Mouse (Mus musculus) CH12.LX (cell line): ENCODE data around the gene Fbxo41. TPM values are rescaled to one million over a fixed set of nuclear protein-coding genes. Genes with fewer than 3 reads are reported as not detected.

Experiments used
- DNase-seq: peaks from one replicate; pipeline ENCODE4 v3.0.0-alpha.2; 2013; ENCODE audit errors: extremely low read depth
- H3K27ac ChIP-seq: 2 replicates; pipeline ENCODE4 v1.5.1; 2012; ENCODE audit warnings: low read depth, mild to moderate bottlenecking, control low read depth, moderate library complexity; ENCODE audit not compliant: insufficient read depth
- H3K27me3 ChIP-seq: replicated peaks from 2 replicates; pipeline ENCODE3; 2012; ENCODE audit warnings: inconsistent platforms
- H3K36me3 ChIP-seq, 2 experiments: replicated peaks in 1 of 2; 2 replicates each; pipeline versions ENCODE3 to v1.6.1; 2012; ENCODE audit warnings: inconsistent platforms in 1 of 2, low read length in 1 of 2, mild to moderate bottlenecking in 1 of 2, mixed read lengths in 1 of 2, moderate library complexity in 1 of 2; ENCODE audit not compliant: control insufficient read depth in 1 of 2, insufficient read depth in 1 of 2
- H3K4me1 ChIP-seq, 2 experiments: 2 replicates each; pipeline ENCODE4 v1.6.1; 2012; ENCODE audit warnings: inconsistent platforms in 1 of 2, moderate library complexity in 1 of 2; ENCODE audit not compliant: insufficient read depth in 2 of 2, control insufficient read depth in 1 of 2
- H3K4me2 ChIP-seq: 2 replicates; pipeline ENCODE4 v1.6.1; 2012; ENCODE audit warnings: low read depth, mild to moderate bottlenecking, control low read depth; ENCODE audit not compliant: poor library complexity, insufficient read depth, severe bottlenecking
- H3K4me3 ChIP-seq, 3 experiments: fragments of 150-350 bp in 1 of 3; sonication (generic) in 1 of 3; replicated peaks in 1 of 3; 2 replicates each; pipeline versions ENCODE3 to v1.5.1; 2011 to 2012; ENCODE audit warnings: low read depth in 2 of 3, low read length in 2 of 3, mild to moderate bottlenecking in 2 of 3, moderate library complexity in 2 of 3, control low read depth in 1 of 3, improper control_type of control experiment in 1 of 3, inconsistent platforms in 1 of 3, mixed read lengths in 1 of 3; ENCODE audit not compliant: poor library complexity in 1 of 3
- H3K79me2 ChIP-seq: replicated peaks from 2 replicates; pipeline ENCODE4 v1.6.1; 2012; ENCODE audit warnings: mild to moderate bottlenecking, moderate library complexity; ENCODE audit not compliant: control insufficient read depth, poor library complexity, insufficient read depth, severe bottlenecking; ENCODE audit errors: extremely low read depth
- H3K9ac ChIP-seq: 2 replicates; pipeline ENCODE4 v1.6.1; 2012; ENCODE audit warnings: low read depth, mild to moderate bottlenecking, control low read depth, moderate library complexity; ENCODE audit not compliant: insufficient read depth
- H3K9me3 ChIP-seq: replicated peaks from 2 replicates; pipeline ENCODE3; 2012; ENCODE audit warnings: low read length, inconsistent platforms, mixed read lengths
- BHLHE40 ChIP-seq: IDR thresholded peaks from 2 replicates; pipeline ENCODE4 v1.6.1; 2011; ENCODE audit warnings: mild to moderate bottlenecking, low read depth, low read length, improper control_type of control experiment
- CHD2 ChIP-seq: IDR thresholded peaks from 2 replicates; pipeline ENCODE4 v1.6.1; 2011; ENCODE audit warnings: low read length, improper control_type of control experiment
- EP300 ChIP-seq: IDR thresholded peaks from 2 replicates; pipeline ENCODE4 v1.6.1; 2011; ENCODE audit warnings: low read length, improper control_type of control experiment
- HCFC1 ChIP-seq: IDR thresholded peaks from 2 replicates; pipeline ENCODE4 v1.6.1; 2012; ENCODE audit warnings: low read depth, mild to moderate bottlenecking, inconsistent platforms, low read length, improper control_type of control experiment
- IRF4 ChIP-seq: IDR thresholded peaks from 2 replicates; pipeline ENCODE4 v1.6.1; 2014; ENCODE audit warnings: low read depth, mild to moderate bottlenecking, inconsistent platforms, low read length, improper control_type of control experiment
- JUN ChIP-seq: IDR thresholded peaks from 2 replicates; pipeline ENCODE4 v1.6.1; 2011; ENCODE audit warnings: low read depth, mild to moderate bottlenecking, low read length, improper control_type of control experiment, moderate library complexity; ENCODE audit not compliant: insufficient read depth
- JUND ChIP-seq: conservative IDR thresholded peaks from 2 replicates; pipeline ENCODE4 v1.6.1; 2011; ENCODE audit warnings: low read depth, low read length, improper control_type of control experiment
- KAT2A ChIP-seq: IDR thresholded peaks from 2 replicates; pipeline ENCODE4 v1.6.1; 2012; ENCODE audit warnings: low read length, improper control_type of control experiment, inconsistent platforms; ENCODE audit not compliant: insufficient replicate concordance
- MAX ChIP-seq: IDR thresholded peaks from 2 replicates; pipeline ENCODE4 v1.6.1; 2011; ENCODE audit warnings: low read length, improper control_type of control experiment
- MAZ ChIP-seq: IDR thresholded peaks from 2 replicates; pipeline ENCODE4 v1.6.1; 2012; ENCODE audit warnings: low read depth, mild to moderate bottlenecking, inconsistent platforms, low read length, improper control_type of control experiment, moderate library complexity
- MXI1 ChIP-seq: IDR thresholded peaks from 2 replicates; pipeline ENCODE4 v1.6.1; 2011; ENCODE audit warnings: mild to moderate bottlenecking, low read depth, low read length, improper control_type of control experiment
- MYC ChIP-seq: IDR thresholded peaks from 2 replicates; pipeline ENCODE4 v1.6.1; 2011; ENCODE audit warnings: low read depth, mild to moderate bottlenecking, improper control_type of control experiment, low read length
- NELFE ChIP-seq: IDR thresholded peaks from 2 replicates; pipeline ENCODE4 v1.6.1; 2011; ENCODE audit warnings: low read depth, low read length, improper control_type of control experiment
- NRF1 ChIP-seq: IDR thresholded peaks from 2 replicates; pipeline ENCODE4 v1.6.1; 2014; ENCODE audit warnings: low read depth, mild to moderate bottlenecking, inconsistent platforms, low read length, improper control_type of control experiment, moderate library complexity
- POLR2A ChIP-seq: IDR thresholded peaks from 2 replicates; pipeline ENCODE4 v1.6.1; 2011; ENCODE audit warnings: low read depth, mild to moderate bottlenecking, improper control_type of control experiment, low read length
- SIN3A ChIP-seq: IDR thresholded peaks from 2 replicates; pipeline ENCODE4 v1.6.1; 2012; ENCODE audit warnings: low read length, improper control_type of control experiment, inconsistent platforms
- SMC3 ChIP-seq: IDR thresholded peaks from 2 replicates; pipeline ENCODE4 v1.6.1; 2011; ENCODE audit warnings: low read depth, low read length, improper control_type of control experiment
- TBP ChIP-seq: conservative IDR thresholded peaks from 2 replicates; pipeline ENCODE4 v1.6.1; 2011; ENCODE audit warnings: low read depth, low read length, improper control_type of control experiment
- TCF12 ChIP-seq: IDR thresholded peaks from 2 replicates; pipeline ENCODE4 v1.6.1; 2014; ENCODE audit warnings: low read depth, mild to moderate bottlenecking, inconsistent platforms, low read length, improper control_type of control experiment
- ZKSCAN1 ChIP-seq: IDR thresholded peaks from 2 replicates; pipeline ENCODE4 v1.6.1; 2012; ENCODE audit warnings: low read depth, inconsistent platforms, low read length, improper control_type of control experiment, borderline replicate concordance
- ZNF384 ChIP-seq: IDR thresholded peaks from 2 replicates; pipeline ENCODE4 v1.6.1; 2012; ENCODE audit warnings: low read depth, low read length, improper control_type of control experiment, inconsistent platforms
- dilution Hi-C: fragments of 300-500 bp; cut with MboI; formaldehyde crosslinking; loops from 2 replicates; pipeline ENCODE4 v1.14.3; 2020; ENCODE audit warnings: low sequenced_read_pairs; ENCODE audit not compliant: extremely low pct_unique_long_range_greater_than_20kb, extremely low pct_ligation_motif_present
- in situ Hi-C: fragments of 300-500 bp; cut with MboI; formaldehyde crosslinking; loops from 3 replicates; pipeline ENCODE4 v1.14.3; 2019; ENCODE audit warnings: low sequenced_read_pairs, low pct_ligation_motif_present, low pct_unique_long_range_greater_than_20kb, mixed read lengths
- polyA plus RNA-seq: library from polyadenylated mRNA; unstranded; fragments of >175 nt; gene quantifications from 2 replicates; pipeline ENCODE4 v1.2.1, GENCODE M21; 2012; ENCODE audit warnings: low read depth; ENCODE audit not compliant: insufficient read length
- total RNA-seq, 2 experiments: library from RNA; depleted of rRNA; stranded (reverse); fragments of 300-350 nt in 1 of 2; fragments of >200 nt in 1 of 2; gene quantifications; 2 replicates each; pipeline ENCODE4 v1.2.3; 2012 to 2014

Fbxo41 gene
- total and polyA plus RNA-seq, 3 experiments, result 0.04 TPM; not detected in 2

DNA sequence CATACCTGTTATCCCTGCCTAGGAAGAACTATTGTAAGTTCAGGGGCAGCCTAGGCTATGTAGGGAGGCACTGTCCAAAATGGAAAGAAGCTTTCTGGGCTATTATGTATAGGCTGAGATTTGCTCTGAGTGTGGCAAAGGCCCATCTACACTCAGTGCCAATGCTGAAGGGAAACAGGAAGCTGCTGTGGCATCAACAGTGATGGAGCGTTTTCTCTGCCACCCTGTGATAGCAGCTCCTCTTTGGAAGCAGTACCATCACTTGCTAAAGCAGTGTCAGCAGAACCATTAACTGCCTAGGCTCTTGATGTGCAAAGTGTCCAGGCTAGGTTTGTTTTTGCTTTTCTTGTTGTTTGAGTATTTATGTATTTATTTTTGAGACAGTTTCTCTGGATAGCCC is 66.6 kb downstream of the Fbxo41 start:
- H3K27ac ChIP-seq, result no peak overlapping the region
- H3K4me3 ChIP-seq, result no peak overlapping the region
- in situ Hi-C loops, result no loop called here
- no peak overlapping the region for H3K9ac ChIP-seq
- peaks cover 45% of the 10 kb centered on the region for H3K79me2 ChIP-seq
- no peaks in the 10 kb centered on the region for H3K27me3 ChIP-seq
- H3K36me3 ChIP-seq, result peaks cover 34 to 48% of the 10 kb centered on the region in 2 experiments
- peaks cover 2 to 42% of the 10 kb centered on the region in 2 experiments; a peak in 3 of 4 replicates for H3K4me1 ChIP-seq
- no peak for DNase-seq
- H3K4me2 ChIP-seq, result no peak overlapping the region
- H3K9me3 ChIP-seq, result no peaks in the 10 kb centered on the region
- no peak for TF ChIP-seq IRF4
- TF ChIP-seq NELFE, result no peak
- TF ChIP-seq MAZ, result no peak
- TF ChIP-seq KAT2A, result no peak
- no peak for TF ChIP-seq BHLHE40
- TF ChIP-seq JUND, result no peak
- dilution Hi-C loops, result no loop called here

DNA sequence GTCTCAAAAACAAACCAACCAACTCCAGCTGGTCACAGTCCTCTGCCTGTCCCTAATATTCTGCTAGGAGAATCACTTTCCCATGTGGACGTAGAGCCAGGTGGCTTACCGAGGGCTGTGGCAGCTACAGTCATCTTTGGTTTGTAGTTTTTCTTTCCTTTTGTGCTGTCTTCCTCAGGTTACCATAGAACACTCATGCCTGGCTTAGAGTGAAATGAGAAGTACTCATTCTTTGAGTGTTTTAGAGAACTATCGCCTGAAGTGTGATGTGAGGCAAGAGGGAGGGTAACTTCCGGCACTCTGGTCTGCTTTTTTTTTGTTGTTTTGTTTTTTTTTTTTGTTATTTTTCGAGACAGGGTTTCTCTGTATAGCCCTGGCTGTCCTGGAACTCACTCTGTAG is 68.9 kb downstream of the Fbxo41 start:
- peak overlapping the region; percentile 9 to 100 (median 91) for H3K4me3 ChIP-seq

GRCm38 (mm10) chr6:85431842-85432431 is 70.9 kb downstream of the Fbxo41 start, which contains the start of gene Smyd5:
TSS of gene Smyd5 (plus strand) at chr6:85431989.
- dilution Hi-C loops, result no loop called here
- Histone ChIP-seq H3K9ac (peak within 1 kb of the TSS; percentile 85), H3K4me3 (peak within 1 kb of the TSS; percentile 91 to 100 (median 99)), H3K79me2 (peaks cover 45% of the 10 kb centered on the region), H3K27me3 (peaks cover 23% of the 10 kb centered on the region), H3K4me2 (peak within 1 kb of the TSS; percentile 78), H3K27ac (no peak within 1 kb of the TSS), H3K4me1 (peaks cover 2 to 41% of the 10 kb centered on the region in 2 experiments; a peak in 3 of 4 replicates), H3K36me3 (peaks cover 0 to 6% of the 10 kb centered on the region in 2 experiments), H3K9me3 (no peaks in the 10 kb centered on the region)
- TF ChIP-seq SMC3, result no peak
- peak; percentile 59 for TF ChIP-seq TCF12
- TF ChIP-seq MAX, result peak; percentile 92
- TF ChIP-seq JUN, result no peak
- 0 out of 2 replicates have a peak, but pooled peaks have one; percentile 22 for TF ChIP-seq MAZ
- peak; percentile 64 for TF ChIP-seq NELFE
- TF ChIP-seq MYC, result peak; percentile 90
- peak; percentile 76 for TF ChIP-seq HCFC1
- peak; percentile 100 for TF ChIP-seq MXI1
- TF ChIP-seq ZKSCAN1, result no peak
- TF ChIP-seq POLR2A, result peak; percentile 76
- 0 out of 2 replicates have a peak, but pooled peaks have one; percentile 19 for TF ChIP-seq TBP
- peak; percentile 55; the same call in 1 of the 2 replicates for TF ChIP-seq CHD2
- TF ChIP-seq SIN3A, result peak; percentile 95
- TF ChIP-seq BHLHE40, result peak; percentile 32; the same call in 1 of the 2 replicates
- peak; percentile 52 for TF ChIP-seq NRF1
- TF ChIP-seq EP300, result no peak
- 0 out of 2 replicates have a peak, but pooled peaks have one; percentile 33 for TF ChIP-seq KAT2A
- peak; percentile 85 for DNase-seq
- in situ Hi-C loops, result no loop called here

More for the DNA sequence above, 68.9 kb downstream of the Fbxo41 start:
- Histone ChIP-seq H3K79me2 (peaks cover 45% of the 10 kb centered on the region), H3K9me3 (no peaks in the 10 kb centered on the region), H3K36me3 (peaks cover 11 to 25% of the 10 kb centered on the region in 2 experiments), H3K4me1 (peaks cover 2 to 44% of the 10 kb centered on the region in 2 experiments; a peak in 3 of 4 replicates), H3K9ac (peak overlapping the region; percentile 85), H3K4me2 (peak overlapping the region; percentile 78), H3K27me3 (peaks cover 8% of the 10 kb centered on the region), H3K27ac (peak overlapping the region; percentile 55)
- in situ Hi-C loops (no loop called here), dilution Hi-C loops (no loop called here)
- peak; percentile 69 for TF ChIP-seq ZNF384
- TF ChIP-seq JUND, result no peak
- peak; percentile 51 for DNase-seq
